Mouse (Mus musculus) thymus, adult 2 months (tissue): Measurements from ENCODE around the gene Gm4302.
"Not testable (repeated sequence)": the region's sequence is repeated elsewhere in the genome, so short reads cannot be mapped to it uniquely, and the experiment has no call there.

Source experiments
- CTCF ChIP-seq: fragments of 200-500 bp; IDR thresholded peaks from 2 replicates; pipeline ENCODE4 v1.5.1; 2012; ENCODE audit warnings: mild to moderate bottlenecking, control low read depth, low read length, moderate library complexity, borderline replicate concordance; ENCODE audit not compliant: control insufficient read depth, poor library complexity, insufficient read depth; ENCODE audit errors: extremely low read depth
- POLR2A ChIP-seq: fragments of 200-500 bp; IDR thresholded peaks from 2 replicates; pipeline ENCODE4 v1.6.1; 2012; ENCODE audit warnings: mild to moderate bottlenecking, low read length, control low read depth, moderate library complexity; ENCODE audit not compliant: control insufficient read depth, poor library complexity, insufficient read depth; ENCODE audit errors: extremely low read depth

GRCm38 (mm10) chr10:100340536-100340935, at the start of gene Gm4302:
- TF ChIP-seq POLR2A, CTCF: not testable (repeated sequence)
